Mouse (Mus musculus): ENCODE results near the gene Bcl10.

- TF ChIP-seq POLR2A (IDR thresholded peaks at IDR 0.05; ENCODE audit: borderline replicate concordance, low read depth, low read length) = no peak
- TF ChIP-seq CTCF (IDR thresholded peaks at IDR 0.05; ENCODE audit: low read depth, low read length) = no peak
These were observed 46.5 kb downstream of the Bcl10 start for GRCm38 (mm10) chr3:145969031-145969501.

Measured in bone marrow macrophage, adult 2 months (primary cell).